Mouse (Mus musculus) left cerebral cortex, adult 6 months (tissue): ENCODE measurements around the gene Pkdrej. TPM values are rescaled to one million over a fixed set of nuclear protein-coding genes. Genes with fewer than 3 reads are reported as not detected.

ENCODE experiments used
- long read RNA-seq, 2 experiments: library from polyadenylated mRNA; unstranded; transcript quantifications; one replicate each; pipeline ENCODE4 v2.0.0; 2019 to 2020
- polyA plus RNA-seq: library from polyadenylated mRNA; unstranded; fragments of <200 nt; fragmentation: Nextera tagmentation; gene quantifications from 2 replicates; pipeline ENCODE4 v1.2.3, GENCODE M21; 2021

Pkdrej gene
- polyA plus RNA-seq, result 0.21 and 0.38 TPM in 2 replicates
- long read RNA-seq, experiment 1, full-length matches to known transcripts, result 1 of 1 reads
- long read RNA-seq, experiment 1, partial matches to known transcripts, result 0 of 1 reads
- long read RNA-seq, experiment 1, other reads (novel, unspliced or antisense), result 0 of 1 reads
- long read RNA-seq, experiment 2, result 0 reads

DNA sequence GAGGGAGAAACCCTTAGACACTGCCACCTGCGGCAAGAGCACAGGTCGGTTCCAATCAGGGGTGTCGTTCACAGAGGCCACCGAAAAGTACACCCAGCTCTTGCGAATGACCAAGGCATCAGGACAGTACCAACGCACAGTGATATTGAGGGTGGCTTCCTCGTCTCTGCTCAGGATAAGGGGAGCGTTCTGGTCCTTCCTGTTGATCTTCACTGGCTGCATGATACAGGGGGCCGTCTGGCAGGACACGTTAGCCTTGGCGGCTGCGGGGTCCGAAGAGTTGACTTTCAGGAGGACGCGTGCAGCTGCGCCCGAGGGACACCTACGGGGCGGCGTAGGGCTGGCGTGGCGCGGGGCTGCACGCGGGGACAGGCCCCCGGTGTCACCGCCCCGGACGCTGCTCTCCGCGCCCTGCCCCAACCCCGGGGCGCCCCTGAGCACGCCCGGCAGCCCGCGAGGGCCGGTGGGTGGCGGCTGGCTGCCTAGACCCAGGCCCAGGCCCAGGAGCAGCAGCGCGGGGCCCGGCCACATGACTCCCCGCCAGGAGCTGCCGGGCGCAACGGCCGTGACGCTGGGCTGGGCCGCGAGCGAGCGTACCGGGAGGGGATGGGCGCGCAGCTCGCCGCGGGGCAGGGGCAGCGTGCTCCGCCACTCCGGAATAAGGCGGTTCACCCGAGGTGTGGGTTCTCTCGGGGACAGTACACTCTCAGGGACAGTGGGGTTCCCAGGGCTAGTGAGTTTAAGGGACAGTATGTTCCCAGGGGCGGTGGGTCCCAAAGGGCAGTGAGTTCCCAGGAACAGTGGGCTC is at the start of gene Pkdrej:
Gene Pkdrej, minus strand, starts transcription at position 532 of the 808 bp plus-strand sequence.

GRCm38 (mm10) chr15:85859490-85860031 is 38.0 kb upstream of the Pkdrej start, which contains the start of gene Gtse1:
Gene Gtse1, plus strand, starts transcription at chr15:85859745.

GRCm38 (mm10) chr15:85831954-85832590 is 10.5 kb upstream of the Pkdrej start, which contains the start of gene Ttc38:
Gene Ttc38, plus strand, starts transcription at chr15:85832306.

GRCm38 (mm10) chr15:85811535-85812277 is 9.8 kb downstream of the Pkdrej start, which contains the start of gene Cdpf1:
Gene Cdpf1, minus strand, starts transcription at chr15:85811697.

Other genes with a start within 250 kb of the Pkdrej start
- 12.9 and 17.6 TPM in 2 replicates for gene Wnt7b, start 239.3 kb downstream of the Pkdrej start, polyA plus RNA-seq
- gene Ppara, start 86.8 kb downstream of the Pkdrej start, polyA plus RNA-seq, result 2.2 and 3.7 TPM in 2 replicates
- 37.3 and 38.8 TPM in 2 replicates for gene Cdpf1, start 10.0 kb downstream of the Pkdrej start, polyA plus RNA-seq
- 2.2 and 3.6 TPM in 2 replicates for gene Ttc38, start 10.6 kb upstream of the Pkdrej start, polyA plus RNA-seq
- 0.18 and 0.38 TPM in 2 replicates for gene Gtse1, start 38.0 kb upstream of the Pkdrej start, polyA plus RNA-seq
- 17.1 and 17.2 TPM in 2 replicates for gene Trmu, start 57.6 kb upstream of the Pkdrej start, polyA plus RNA-seq
- gene Celsr1, start 212.0 kb upstream of the Pkdrej start, polyA plus RNA-seq, result 0.53 and 0.58 TPM in 2 replicates
- 3.2 and 6.9 TPM in 2 replicates for gene Gramd4, start 236.0 kb upstream of the Pkdrej start, polyA plus RNA-seq